Mouse (Mus musculus) adipose tissue, adult 10 weeks (tissue): ENCODE measurements around the gene Gm21903. TPM values are rescaled to one million over a fixed set of nuclear protein-coding genes. Genes with fewer than 3 reads are reported as not detected.

Experiments
- polyA plus RNA-seq: library from polyadenylated mRNA; stranded (reverse); fragments of 350-450 nt; fragmentation: Illumina TruSeq; extraction: RNeasy Lipid Tissue Mini Kit (QIAGEN cat#74804); gene quantifications from one replicate; pipeline ENCODE4 v1.2.3, GENCODE M21; 2014; ENCODE audit warnings: low read depth, low replicate concordance

The Gm21903 gene
- not detected for polyA plus RNA-seq

GRCm38 (mm10) chr17:39043241-39043640 is at the start of gene Gm21903:
TSS of gene Gm21903 (minus strand) at chr17:39043341.

GRCm38 (mm10) chr17:39076937-39077336 is 33.8 kb upstream of the Gm21903 start, which contains the start of gene Esp23:
TSS of gene Esp23 (minus strand) at chr17:39077037.

DNA sequence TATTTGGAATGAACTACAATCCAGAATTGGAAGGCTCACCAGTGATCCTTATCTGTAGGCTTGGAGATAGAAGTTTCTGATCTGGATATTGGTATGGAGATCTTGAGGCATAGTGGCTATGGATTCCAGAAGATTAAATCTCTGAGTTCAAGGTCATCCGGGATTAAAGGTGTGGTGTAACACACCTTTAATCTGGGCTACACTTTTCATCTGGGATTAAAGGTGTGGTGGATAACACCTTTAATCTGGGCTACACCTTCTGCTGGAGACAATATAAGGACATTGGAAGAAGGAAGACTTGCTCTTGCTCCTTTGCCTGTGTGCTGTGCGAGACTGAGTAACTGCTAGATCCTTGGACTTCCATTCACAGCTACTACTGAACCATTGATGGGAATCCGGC is 6.7 kb downstream of the Gm21903 start, which contains the start of gene Esp24:
Gene Esp24, plus strand, starts transcription at position 301 of the 400 bp plus-strand sequence.

Other genes with a start within 250 kb of the Gm21903 start
- gene Esp24, start 6.6 kb downstream of the Gm21903 start, polyA plus RNA-seq, result not detected
- gene Esp23, start 33.7 kb upstream of the Gm21903 start, polyA plus RNA-seq, result not detected
- gene Esp22, start 52.0 kb upstream of the Gm21903 start, polyA plus RNA-seq, result not detected